Mouse (Mus musculus) CH12.LX (cell line): ENCODE measurements around the gene Pck1. TPM values are rescaled to one million over a fixed set of nuclear protein-coding genes. Genes with fewer than 3 reads are reported as not detected.

ENCODE experiments used
- DNase-seq: peaks from one replicate; pipeline ENCODE4 v3.0.0-alpha.2; 2013; ENCODE audit errors: extremely low read depth
- H3K27ac ChIP-seq: 2 replicates; pipeline ENCODE4 v1.5.1; 2012; ENCODE audit warnings: low read depth, mild to moderate bottlenecking, control low read depth, moderate library complexity; ENCODE audit not compliant: insufficient read depth
- H3K27me3 ChIP-seq: replicated peaks from 2 replicates; pipeline ENCODE3; 2012; ENCODE audit warnings: inconsistent platforms
- H3K36me3 ChIP-seq, 2 experiments: replicated peaks in 1 of 2; 2 replicates each; pipeline versions ENCODE3 to v1.6.1; 2012; ENCODE audit warnings: inconsistent platforms in 1 of 2, low read length in 1 of 2, mild to moderate bottlenecking in 1 of 2, mixed read lengths in 1 of 2, moderate library complexity in 1 of 2; ENCODE audit not compliant: control insufficient read depth in 1 of 2, insufficient read depth in 1 of 2
- H3K4me1 ChIP-seq, 2 experiments: 2 replicates each; pipeline ENCODE4 v1.6.1; 2012; ENCODE audit warnings: inconsistent platforms in 1 of 2, moderate library complexity in 1 of 2; ENCODE audit not compliant: insufficient read depth in 2 of 2, control insufficient read depth in 1 of 2
- H3K4me2 ChIP-seq: 2 replicates; pipeline ENCODE4 v1.6.1; 2012; ENCODE audit warnings: low read depth, mild to moderate bottlenecking, control low read depth; ENCODE audit not compliant: poor library complexity, insufficient read depth, severe bottlenecking
- H3K4me3 ChIP-seq, 3 experiments: fragments of 150-350 bp in 1 of 3; sonication (generic) in 1 of 3; replicated peaks in 1 of 3; 2 replicates each; pipeline versions ENCODE3 to v1.5.1; 2011 to 2012; ENCODE audit warnings: low read depth in 2 of 3, low read length in 2 of 3, mild to moderate bottlenecking in 2 of 3, moderate library complexity in 2 of 3, control low read depth in 1 of 3, improper control_type of control experiment in 1 of 3, inconsistent platforms in 1 of 3, mixed read lengths in 1 of 3; ENCODE audit not compliant: poor library complexity in 1 of 3
- H3K79me2 ChIP-seq: replicated peaks from 2 replicates; pipeline ENCODE4 v1.6.1; 2012; ENCODE audit warnings: mild to moderate bottlenecking, moderate library complexity; ENCODE audit not compliant: control insufficient read depth, poor library complexity, insufficient read depth, severe bottlenecking; ENCODE audit errors: extremely low read depth
- H3K9ac ChIP-seq: 2 replicates; pipeline ENCODE4 v1.6.1; 2012; ENCODE audit warnings: low read depth, mild to moderate bottlenecking, control low read depth, moderate library complexity; ENCODE audit not compliant: insufficient read depth
- H3K9me3 ChIP-seq: replicated peaks from 2 replicates; pipeline ENCODE3; 2012; ENCODE audit warnings: low read length, inconsistent platforms, mixed read lengths
- CHD2 ChIP-seq: IDR thresholded peaks from 2 replicates; pipeline ENCODE4 v1.6.1; 2011; ENCODE audit warnings: low read length, improper control_type of control experiment
- CTCF ChIP-seq, 2 experiments: IDR thresholded peaks in 1 of 2; conservative IDR thresholded peaks in 1 of 2; 2 replicates each; pipeline ENCODE4 v1.5.1; 2011 to 2012; ENCODE audit warnings: low read depth in 2 of 2, low read length in 2 of 2, improper control_type of control experiment in 1 of 2, inconsistent platforms in 1 of 2, mild to moderate bottlenecking in 1 of 2, moderate library complexity in 1 of 2
- E2F4 ChIP-seq: IDR thresholded peaks from 2 replicates; pipeline ENCODE4 v1.6.1; 2011; ENCODE audit warnings: low read depth, low read length, improper control_type of control experiment; ENCODE audit not compliant: insufficient replicate concordance
- ETS1 ChIP-seq: conservative IDR thresholded peaks from 2 replicates; pipeline ENCODE4 v1.6.1; 2012; ENCODE audit warnings: low read depth, mild to moderate bottlenecking, inconsistent platforms, low read length, improper control_type of control experiment, moderate library complexity
- HCFC1 ChIP-seq: IDR thresholded peaks from 2 replicates; pipeline ENCODE4 v1.6.1; 2012; ENCODE audit warnings: low read depth, mild to moderate bottlenecking, inconsistent platforms, low read length, improper control_type of control experiment
- IRF4 ChIP-seq: IDR thresholded peaks from 2 replicates; pipeline ENCODE4 v1.6.1; 2014; ENCODE audit warnings: low read depth, mild to moderate bottlenecking, inconsistent platforms, low read length, improper control_type of control experiment
- MAFK ChIP-seq: IDR thresholded peaks from 2 replicates; pipeline ENCODE4 v1.6.1; 2011; ENCODE audit warnings: low read length, improper control_type of control experiment; ENCODE audit not compliant: insufficient replicate concordance
- MAX ChIP-seq: IDR thresholded peaks from 2 replicates; pipeline ENCODE4 v1.6.1; 2011; ENCODE audit warnings: low read length, improper control_type of control experiment
- MAZ ChIP-seq: IDR thresholded peaks from 2 replicates; pipeline ENCODE4 v1.6.1; 2012; ENCODE audit warnings: low read depth, mild to moderate bottlenecking, inconsistent platforms, low read length, improper control_type of control experiment, moderate library complexity
- MXI1 ChIP-seq: IDR thresholded peaks from 2 replicates; pipeline ENCODE4 v1.6.1; 2011; ENCODE audit warnings: mild to moderate bottlenecking, low read depth, low read length, improper control_type of control experiment
- POLR2A ChIP-seq: IDR thresholded peaks from 2 replicates; pipeline ENCODE4 v1.6.1; 2011; ENCODE audit warnings: low read depth, mild to moderate bottlenecking, improper control_type of control experiment, low read length
- SMC3 ChIP-seq: IDR thresholded peaks from 2 replicates; pipeline ENCODE4 v1.6.1; 2011; ENCODE audit warnings: low read depth, low read length, improper control_type of control experiment
- TCF12 ChIP-seq: IDR thresholded peaks from 2 replicates; pipeline ENCODE4 v1.6.1; 2014; ENCODE audit warnings: low read depth, mild to moderate bottlenecking, inconsistent platforms, low read length, improper control_type of control experiment
- USF2 ChIP-seq: conservative IDR thresholded peaks from 2 replicates; pipeline ENCODE4 v1.6.1; 2011; ENCODE audit warnings: low read depth, low read length, improper control_type of control experiment
- ZNF384 ChIP-seq: IDR thresholded peaks from 2 replicates; pipeline ENCODE4 v1.6.1; 2012; ENCODE audit warnings: low read depth, low read length, improper control_type of control experiment, inconsistent platforms
- dilution Hi-C: fragments of 300-500 bp; cut with MboI; formaldehyde crosslinking; loops from 2 replicates; pipeline ENCODE4 v1.14.3; 2020; ENCODE audit warnings: low sequenced_read_pairs; ENCODE audit not compliant: extremely low pct_unique_long_range_greater_than_20kb, extremely low pct_ligation_motif_present
- in situ Hi-C: fragments of 300-500 bp; cut with MboI; formaldehyde crosslinking; loops from 3 replicates; pipeline ENCODE4 v1.14.3; 2019; ENCODE audit warnings: low sequenced_read_pairs, low pct_ligation_motif_present, low pct_unique_long_range_greater_than_20kb, mixed read lengths
- polyA plus RNA-seq: library from polyadenylated mRNA; unstranded; fragments of >175 nt; gene quantifications from 2 replicates; pipeline ENCODE4 v1.2.1, GENCODE M21; 2012; ENCODE audit warnings: low read depth; ENCODE audit not compliant: insufficient read length
- total RNA-seq, 2 experiments: library from RNA; depleted of rRNA; stranded (reverse); fragments of 300-350 nt in 1 of 2; fragments of >200 nt in 1 of 2; gene quantifications; 2 replicates each; pipeline ENCODE4 v1.2.3; 2012 to 2014

Gene Pck1
- total and polyA plus RNA-seq, 3 experiments, result 0.08 to 0.13 (median 0.11) TPM

DNA sequence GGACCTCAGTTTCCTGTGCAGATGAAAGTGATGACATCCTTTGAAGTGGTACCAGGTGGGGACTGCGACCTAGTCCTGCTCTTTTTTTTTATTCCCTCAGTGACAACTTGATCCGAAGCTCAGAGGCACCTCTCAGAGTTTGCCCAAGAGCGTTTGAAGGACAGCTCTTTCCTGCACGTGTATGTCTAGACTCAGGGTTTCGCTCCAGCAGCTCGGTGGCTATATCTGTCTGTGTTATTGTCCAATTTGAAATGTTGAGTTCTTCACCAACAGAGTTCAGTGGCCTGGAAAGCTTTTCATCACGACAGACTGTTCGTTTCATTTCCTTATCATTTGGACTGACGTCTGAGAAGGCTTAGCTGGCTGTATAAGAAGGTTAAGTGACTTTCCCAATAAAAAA lies 18.2 kb upstream of the Pck1 start:
- H3K36me3 ChIP-seq, result no peaks in the 10 kb centered on the region
- dilution Hi-C loops (no loop called here), in situ Hi-C loops (no loop called here)
- no peak for DNase-seq
- peaks cover 0 to 6% of the 10 kb centered on the region in 2 experiments; a peak in 1 of 4 replicates for H3K4me1 ChIP-seq
- H3K4me3 ChIP-seq, result no peak overlapping the region
- TF ChIP-seq HCFC1 (no peak), SMC3 (no peak), MXI1 (no peak)
- H3K27ac ChIP-seq, result no peak overlapping the region
- H3K9me3 ChIP-seq, result peaks cover 2% of the 10 kb centered on the region
- H3K9ac ChIP-seq, result no peak overlapping the region
- H3K4me2 ChIP-seq, result no peak overlapping the region
- peaks cover 78% of the 10 kb centered on the region for H3K27me3 ChIP-seq
- no peaks in the 10 kb centered on the region for H3K79me2 ChIP-seq

DNA sequence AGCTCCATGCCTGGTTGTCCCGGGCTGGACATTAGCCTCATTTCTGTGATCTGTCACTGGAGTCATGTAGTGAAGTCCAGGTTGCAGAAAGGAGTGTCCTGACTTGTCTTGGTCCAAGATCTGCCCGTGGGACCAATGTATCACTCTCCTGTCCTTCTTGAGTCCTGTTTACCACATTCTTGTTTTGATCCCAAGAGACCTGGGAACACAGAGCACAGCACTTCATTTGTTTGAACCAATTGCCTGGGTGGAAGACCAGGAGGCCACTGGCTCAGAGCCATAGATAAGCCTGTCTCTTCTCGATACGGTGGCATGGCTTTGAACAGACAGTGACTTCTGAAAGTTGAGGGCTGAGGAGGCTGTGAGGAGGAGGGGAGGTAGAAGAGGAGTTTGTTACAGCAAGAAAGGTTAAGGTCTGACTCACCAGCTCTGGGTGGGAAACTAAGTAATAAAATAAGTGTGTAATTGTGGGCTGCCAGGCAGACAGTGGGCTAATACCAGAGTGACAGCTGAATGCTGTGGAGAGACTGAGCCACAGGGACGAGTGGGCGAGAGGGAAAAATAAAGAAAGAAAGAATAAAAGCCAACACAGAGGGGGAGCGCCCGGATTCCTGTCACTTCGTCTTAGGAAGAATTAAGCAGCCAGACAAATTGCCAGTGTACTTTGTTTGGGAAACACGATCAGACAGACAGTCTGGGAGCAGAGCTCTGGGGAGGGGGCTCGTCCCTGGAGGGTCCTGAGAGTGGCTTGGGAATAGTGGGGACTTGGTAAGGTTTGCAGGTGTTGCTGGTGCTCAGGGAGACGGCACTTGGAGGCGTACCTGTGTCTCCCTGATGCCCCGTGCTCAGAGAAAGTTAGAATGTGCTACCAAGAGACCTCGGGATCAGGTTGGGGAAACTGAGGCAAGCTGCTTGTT lies 14.3 kb upstream of the Pck1 start:
- peaks cover 86% of the 10 kb centered on the region for H3K27me3 ChIP-seq
- no peak overlapping the region for H3K27ac ChIP-seq
- H3K9me3 ChIP-seq, result peaks cover 2% of the 10 kb centered on the region
- TF ChIP-seq E2F4 (no peak), CHD2 (no peak), ETS1 (no peak), TCF12 (no peak), CTCF (conservative IDR thresholded peaks at IDR 0.05 in 1 of 2, IDR thresholded peaks at IDR 0.05 in 1 of 2; ENCODE audit: low read depth in 2 of 2, low read length in 2 of 2) (no peak), MAFK (no peak), IRF4 (no peak), MXI1 (no peak), MAX (no peak), USF2 (no peak), MAZ (no peak), ZNF384 (no peak), POLR2A (no peak)
- TF ChIP-seq, all 38 proteins: peak for 0
- in situ Hi-C loops (no loop called here), dilution Hi-C loops (no loop called here)
- Histone ChIP-seq H3K4me3 (no peak overlapping the region), H3K36me3 (no peaks in the 10 kb centered on the region), H3K4me1 (peaks cover 0 to 6% of the 10 kb centered on the region in 2 experiments; a peak in 1 of 4 replicates), H3K4me2 (no peak overlapping the region), H3K79me2 (no peaks in the 10 kb centered on the region), H3K9ac (no peak overlapping the region)
- DNase-seq, result no peak
